Mouse (Mus musculus) effector memory CD4-positive, alpha-beta T cell, adult 7 months (primary cell): ENCODE results near the gene Sytl5. TPM values are rescaled to one million over a fixed set of nuclear protein-coding genes. Genes with fewer than 3 reads are reported as not detected.

Source experiments
- polyA plus RNA-seq: library from polyadenylated mRNA; unstranded; fragments of 100-300 nt; shearing (Covaris generic); gene quantifications from one replicate; pipeline ENCODE4 v1.2.1, GENCODE M21; 2017

Gene Sytl5
- polyA plus RNA-seq, result not detected

DNA sequence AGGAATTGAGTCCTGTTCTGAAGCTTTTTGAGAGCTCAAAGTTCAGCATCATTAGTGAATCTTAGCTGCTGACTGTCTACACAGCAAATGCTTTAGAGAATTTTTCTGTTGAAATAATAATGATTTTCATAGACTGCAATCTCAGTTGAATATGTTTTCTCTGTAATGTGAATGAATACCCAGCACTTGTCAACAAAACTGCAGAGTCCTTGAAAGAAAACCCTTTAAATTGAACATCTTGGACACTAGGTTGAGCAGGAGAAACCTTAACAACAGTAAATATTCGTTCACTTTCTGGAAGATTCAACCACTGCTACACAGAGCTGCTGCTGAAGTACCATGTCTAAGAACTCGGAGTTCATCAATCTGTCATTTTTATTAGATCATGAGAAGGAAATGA, at the start of gene Sytl5:
TSS of gene Sytl5 (plus strand) at position 301 of the 400 bp plus-strand sequence.

DNA sequence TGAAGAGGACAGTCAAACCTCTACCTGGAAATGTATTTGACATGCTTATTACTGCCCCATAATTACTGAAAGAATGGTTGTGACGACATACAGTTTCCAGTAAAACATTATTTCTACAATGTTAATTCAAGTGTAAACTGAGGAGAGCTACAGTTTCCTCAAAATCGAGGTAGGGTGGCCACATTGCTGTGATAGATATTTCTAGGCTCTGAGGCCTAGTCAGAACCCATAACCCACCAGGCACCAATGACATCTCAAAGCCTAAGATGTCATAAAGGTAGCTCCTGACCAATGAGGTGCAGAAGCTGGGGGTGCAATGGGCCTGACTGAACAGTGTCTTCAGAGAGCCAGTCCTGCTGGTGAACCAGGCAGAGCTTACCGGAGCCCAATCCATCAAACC, 38.8 kb upstream of the Sytl5 start, which contains the start of gene Hypm:
TSS of gene Hypm (plus strand) at position 301 of the 400 bp plus-strand sequence.

DNA sequence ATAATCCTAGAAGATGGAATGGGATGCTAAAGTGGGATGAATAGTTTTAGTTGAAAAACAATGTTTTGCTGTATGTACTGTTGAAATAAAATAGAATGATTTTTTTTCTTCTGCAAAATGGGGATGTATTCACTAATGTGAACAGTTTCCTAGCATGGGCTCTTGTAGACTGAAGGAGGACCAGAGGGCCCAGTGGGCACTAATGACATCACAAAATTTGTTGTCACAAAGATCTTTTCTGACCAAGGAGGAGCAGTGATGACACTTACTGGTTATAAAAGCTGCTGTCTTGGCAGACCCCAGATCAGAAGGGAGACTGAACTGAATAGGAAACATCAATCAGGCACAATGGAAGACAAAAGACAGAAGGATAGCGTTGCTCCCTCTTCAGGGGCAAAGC, 36.0 kb upstream of the Sytl5 start, which contains the start of gene H2al3:
TSS of gene H2al3 (plus strand) at position 301 of the 400 bp plus-strand sequence.

Other genes starting within 250 kb of the Sytl5 start
- gene Dynlt3, start 222.6 kb upstream of the Sytl5 start, polyA plus RNA-seq, result 36.5 TPM
- not detected for gene Hypm, start 38.7 kb upstream of the Sytl5 start, polyA plus RNA-seq
- gene H2al3, start 35.9 kb upstream of the Sytl5 start, polyA plus RNA-seq, result not detected
- gene Srpx, start 232.1 kb downstream of the Sytl5 start, polyA plus RNA-seq, result not detected